Mouse (Mus musculus): ENCODE data around the gene Lmo3.

GRCm38 (mm10) chr6:138333991-138334390, 247.8 kb downstream of the Lmo3 start:
- TF ChIP-seq CTCF (IDR thresholded peaks at IDR 0.05; ENCODE audit: low read depth, low read length), result no peak
- no peak for TF ChIP-seq POLR2A (IDR thresholded peaks at IDR 0.05; ENCODE audit: borderline replicate concordance, low read depth, low read length)

Data from bone marrow macrophage, adult 2 months (primary cell).